Mouse (Mus musculus) cortical plate, adult 2 months (tissue): ENCODE results near the gene Edem2.

ENCODE experiments used
- CTCF ChIP-seq: fragments of 200-500 bp; IDR thresholded peaks from 2 replicates; pipeline ENCODE4 v1.5.1; 2011; ENCODE audit warnings: mild to moderate bottlenecking, control low read depth, low read length; ENCODE audit not compliant: insufficient read depth; ENCODE audit errors: extremely low read depth
- POLR2A ChIP-seq: fragments of 200-500 bp; IDR thresholded peaks from 2 replicates; pipeline ENCODE4 v1.6.1; 2011; ENCODE audit warnings: mild to moderate bottlenecking, low read length, control low read depth; ENCODE audit not compliant: insufficient read depth; ENCODE audit errors: extremely low read depth

GRCm38 (mm10) chr2:155779066-155779465 is 49.8 kb upstream of the Edem2 start:
- TF ChIP-seq CTCF (no peak), POLR2A (no peak)
